16 mouse cellular contexts compared by ENCODE assay signal in genomic region chr5:74285289-74285688, GRCm38 (mm10).
DNase-seq lines count a peak whose midpoint lies in the region; ATAC-seq and TF ChIP-seq lines count a peak whose summit lies in the region.
"Had no signal": no experiment of that assay in that cellular context is flagged by ENCODE, and none has a peak within 500 bp of the region (broad histone marks: within the 10 kb centered on the region; RNA-seq: fewer than 3 reads in every experiment).

No protein-coding gene starts in this region.

- intact Hi-C loops in left cerebral cortex, postnatal 14 days (cut with DNase I), result loop anchor here (10.0 kb wide), 1 partner anchor 520 kb away; no protein-coding TSS in a partner anchor

- no peaks in the 10 kb centered on the region for H3K9me3 ChIP-seq in stomach, embryonic 16.5 days (replicated peaks; ENCODE audit: control insufficient read depth, low read length)
- no peaks in the 10 kb centered on the region for H3K9me3 ChIP-seq in stomach, postnatal 0 days (ENCODE audit: control insufficient read depth, low read length)
- no peaks in the 10 kb centered on the region for H3K9me3 ChIP-seq in midbrain, embryonic 13.5 days
- H3K9me3 ChIP-seq: limb, embryonic 15.5 days had no signal

- ATAC-seq in stomach, embryonic 16.5 days (ENCODE audit: insufficient read depth, low FRiP score), result no peak
- ATAC-seq in stomach, postnatal 0 days (ENCODE audit: low FRiP score, low TSS enrichment), result no peak
- ATAC-seq in midbrain, embryonic 13.5 days, result no peak
- ATAC-seq: intestine, embryonic 16.5 days; lung, postnatal 0 days had no signal

- TF ChIP-seq POLR2A in embryonic fibroblast, embryonic 13.5 days (IDR thresholded peaks at IDR 0.05; ENCODE audit: low read depth, low read length), result no peak

- WGBS in stomach, embryonic 16.5 days, result 63% methylated on average over 2 of the region's 2 CpGs
- 59% methylated on average over 2 of the region's 2 CpGs for WGBS in stomach, postnatal 0 days
- 81% methylated on average over 2 of the region's 2 CpGs for WGBS in midbrain, embryonic 13.5 days

- 0 out of 2 replicates have a peak overlapping the region, but pooled peaks have one; percentile 48 for H3K27ac ChIP-seq in stomach, embryonic 16.5 days (ENCODE audit: low read length)
- no peak overlapping the region for H3K27ac ChIP-seq in stomach, postnatal 0 days (replicated peaks)
- H3K27ac ChIP-seq in embryonic fibroblast, embryonic 13.5 days (ENCODE audit: insufficient read depth, low read length), result peak overlapping the region; percentile 97
- H3K27ac ChIP-seq in midbrain, embryonic 13.5 days, result no peak overlapping the region
- H3K27ac ChIP-seq: limb, embryonic 15.5 days had no signal

- no peak overlapping the region for H3K9ac ChIP-seq in stomach, embryonic 16.5 days (ENCODE audit: low read length)
- no peak overlapping the region for H3K9ac ChIP-seq in stomach, postnatal 0 days (ENCODE audit: low read length)
- no peak overlapping the region for H3K9ac ChIP-seq in midbrain, embryonic 13.5 days (replicated peaks)
- H3K9ac ChIP-seq: limb, embryonic 15.5 days had no signal

- TF ChIP-seq EP300 in stomach, postnatal 0 days (optimal IDR thresholded peaks at IDR 0.05), result no peak

- H3K4me1 ChIP-seq in stomach, embryonic 16.5 days (ENCODE audit: control insufficient read depth, insufficient read depth, low read length), result peaks cover 5% of the 10 kb centered on the region; the same call in 1 of the 2 replicates
- 0 out of 2 replicates have a peak, but pooled peaks cover 3% of the 10 kb centered on the region for H3K4me1 ChIP-seq in stomach, postnatal 0 days (replicated peaks; ENCODE audit: control insufficient read depth, insufficient read depth)
- H3K4me1 ChIP-seq in embryonic fibroblast, embryonic 13.5 days (ENCODE audit: control insufficient read depth, insufficient read depth, low read length), result peaks cover 12% of the 10 kb centered on the region
- 0 out of 2 replicates have a peak, but pooled peaks cover 2% of the 10 kb centered on the region for H3K4me1 ChIP-seq in midbrain, embryonic 13.5 days (replicated peaks)

- no peak overlapping the region for H3K4me3 ChIP-seq in stomach, embryonic 16.5 days (replicated peaks; ENCODE audit: low read length)
- H3K4me3 ChIP-seq in stomach, postnatal 0 days (ENCODE audit: low read depth, low read length), result no peak overlapping the region
- no peak overlapping the region for H3K4me3 ChIP-seq in embryonic fibroblast, embryonic 13.5 days (ENCODE audit: insufficient read depth, low read length)
- H3K4me3 ChIP-seq in midbrain, embryonic 13.5 days (replicated peaks), result no peak overlapping the region
- H3K4me3 ChIP-seq: limb, embryonic 15.5 days had no signal

- no peak for DNase-seq in stomach, postnatal 0 days (ENCODE audit: low spot score)
- peak; percentile 20 for DNase-seq in c-Kit-negative CD71-positive TER-119-positive erythroid progenitor cells, embryonic 14.5 days (ENCODE audit: low read depth, low spot score)
- no peak for DNase-seq in left cerebral cortex, postnatal 14 days (ENCODE audit: low spot score in 2 of 2)
- no peak for DNase-seq in layer of hippocampus, adult 18-20 months (ENCODE audit: low spot score in 2 of 2)
- DNase-seq: cerebellum, adult 2 months; heart, adult 11 months; heart, postnatal 36 days; kidney, postnatal 14 days; thymus, adult 18-20 months had no signal

- no peak overlapping the region for H3K4me2 ChIP-seq in stomach, embryonic 16.5 days (ENCODE audit: low read depth, low read length)
- no peak overlapping the region for H3K4me2 ChIP-seq in stomach, postnatal 0 days (replicated peaks; ENCODE audit: low read depth)
- H3K4me2 ChIP-seq in midbrain, embryonic 13.5 days (replicated peaks), result no peak overlapping the region
- H3K4me2 ChIP-seq: limb, embryonic 15.5 days; midbrain, embryonic 11.5 days had no signal

- TF ChIP-seq CTCF in stomach, postnatal 0 days (IDR thresholded peaks at IDR 0.05; ENCODE audit: low read depth), result no peak
- no peak for TF ChIP-seq CTCF in embryonic fibroblast, embryonic 13.5 days (IDR thresholded peaks at IDR 0.05; ENCODE audit: borderline replicate concordance, insufficient read depth, low read length)

- H3K36me3 ChIP-seq in stomach, embryonic 16.5 days (ENCODE audit: control insufficient read depth, insufficient read depth, low read length), result no peaks in the 10 kb centered on the region
- no peaks in the 10 kb centered on the region for H3K36me3 ChIP-seq in stomach, postnatal 0 days (ENCODE audit: control insufficient read depth, insufficient read depth, low read length)
- H3K36me3 ChIP-seq in midbrain, embryonic 13.5 days, result no peaks in the 10 kb centered on the region
- H3K36me3 ChIP-seq: limb, embryonic 15.5 days had no signal

- no peaks in the 10 kb centered on the region for H3K27me3 ChIP-seq in stomach, embryonic 16.5 days (ENCODE audit: control insufficient read depth, insufficient read depth, low read length)
- H3K27me3 ChIP-seq in stomach, postnatal 0 days (ENCODE audit: control insufficient read depth, insufficient read depth, low read length), result no peaks in the 10 kb centered on the region
- no peaks in the 10 kb centered on the region for H3K27me3 ChIP-seq in midbrain, embryonic 13.5 days
- H3K27me3 ChIP-seq: limb, embryonic 15.5 days had no signal

Comparison
In these comparisons a context has a peak if more than half of its experiments do, and no peak if none do; other contexts are left out.
1. H3K27ac ChIP-seq: peak in stomach, embryonic 16.5 days (single experiment) and embryonic fibroblast, embryonic 13.5 days (single experiment); none in stomach, postnatal 0 days (single experiment) and midbrain, embryonic 13.5 days (single experiment).